Mouse (Mus musculus): ENCODE measurements around the gene Grb14. TPM values are rescaled to one million over a fixed set of nuclear protein-coding genes. Genes with fewer than 3 reads are reported as not detected.
A peak's percentile ranks its signal among the peaks of the same experiment; 100 is the strongest.

Grb14 gene
- polyA plus RNA-seq, 1 experiment from 2014 or later: 15.7 TPM

DNA sequence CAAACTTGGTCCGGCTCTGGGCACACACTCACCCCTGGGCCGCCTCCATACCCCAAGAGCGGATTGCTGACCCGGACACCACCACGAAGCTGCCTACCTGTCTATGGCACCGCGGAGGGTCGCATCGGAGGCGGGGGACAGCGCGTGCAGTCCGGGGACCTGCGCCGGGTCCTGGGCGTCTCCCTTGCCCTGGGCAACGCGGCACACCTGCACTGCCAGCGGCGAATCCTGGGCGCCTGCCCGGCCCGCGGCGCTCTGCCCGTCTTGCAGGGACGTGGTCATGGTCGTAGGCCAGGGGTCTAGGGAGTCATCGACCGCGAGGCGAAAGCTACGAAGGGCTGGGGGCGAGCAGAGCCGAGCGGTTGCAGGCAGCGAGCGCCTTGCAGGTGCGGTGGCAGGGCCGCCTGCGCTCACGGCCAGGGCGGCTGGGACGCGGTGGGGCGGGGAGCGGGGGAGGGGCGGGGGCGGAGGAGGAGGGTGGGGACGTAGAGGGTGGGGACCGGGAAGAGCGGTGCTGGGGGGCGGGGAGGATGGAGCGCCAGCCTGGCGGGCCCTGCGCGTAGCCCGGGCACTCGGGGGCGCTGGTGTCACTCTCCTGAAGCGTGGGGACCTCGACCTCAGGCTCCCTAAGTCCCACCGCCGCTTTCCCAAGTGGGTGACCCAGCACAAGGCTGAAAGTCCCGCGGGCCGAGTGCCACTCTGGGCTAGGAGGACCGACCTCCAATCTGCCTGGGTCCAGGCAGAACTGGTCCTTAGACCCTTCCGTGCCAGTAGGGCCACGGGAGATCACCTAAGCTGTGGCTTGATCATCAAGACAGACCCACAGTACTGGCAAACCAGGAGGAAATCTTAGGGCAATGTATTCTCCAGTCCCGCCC lies 2.2 kb downstream of the Grb14 start:
- Histone ChIP-seq H3K9me3 (ENCODE audit: control insufficient read depth, low read depth, low read length) (no peaks in the 10 kb centered on the region), H3K4me1 (ENCODE audit: control insufficient read depth, insufficient read depth, low read length) (peaks cover 4% of the 10 kb centered on the region; the same call in 1 of the 2 replicates), H3K27me3 (ENCODE audit: control insufficient read depth, insufficient read depth, low read length) (no peaks in the 10 kb centered on the region), H3K36me3 (ENCODE audit: control insufficient read depth, insufficient read depth, low read length) (no peaks in the 10 kb centered on the region), H3K4me3 (ENCODE audit: low read depth, low read length) (peak overlapping the region; percentile 72), H3K4me2 (replicated peaks; ENCODE audit: low read depth, low read length) (peak overlapping the region; percentile 100), H3K27ac (ENCODE audit: low read length) (no peak overlapping the region), H3K9ac (replicated peaks; ENCODE audit: low read depth, low read length) (peak overlapping the region; percentile 38)
- ATAC-seq (ENCODE audit: insufficient number of reproducible peaks, insufficient read depth, low FRiP score, low read depth): peak; percentile 94
- under 1% methylated on average over 62 of the region's 71 CpGs for WGBS

- Histone ChIP-seq H3K4me1 (ENCODE audit: control insufficient read depth, insufficient read depth, low read length) (peaks cover 4% of the 10 kb centered on the region; the same call in 1 of the 2 replicates), H3K27me3 (ENCODE audit: control insufficient read depth, insufficient read depth, low read length) (no peaks in the 10 kb centered on the region), H3K9me3 (ENCODE audit: control insufficient read depth, low read depth, low read length) (no peaks in the 10 kb centered on the region), H3K9ac (replicated peaks; ENCODE audit: low read depth, low read length) (peak overlapping the region; percentile 38; the same call in 1 of the 2 replicates), H3K4me3 (ENCODE audit: low read depth, low read length) (peak overlapping the region; percentile 72), H3K27ac (ENCODE audit: low read length) (no peak overlapping the region), H3K36me3 (ENCODE audit: control insufficient read depth, insufficient read depth, low read length) (no peaks in the 10 kb centered on the region), H3K4me2 (replicated peaks; ENCODE audit: low read depth, low read length) (peak overlapping the region; percentile 100)
- ATAC-seq (ENCODE audit: insufficient number of reproducible peaks, insufficient read depth, low FRiP score, low read depth): peak; percentile 31; the same call in 1 of the 2 replicates
- WGBS: 10% methylated on average over 15 of the region's 15 CpGs
Measured at GRCm38 (mm10) chr2:65021691-65022362, 3.0 kb downstream of the Grb14 start.

DNA sequence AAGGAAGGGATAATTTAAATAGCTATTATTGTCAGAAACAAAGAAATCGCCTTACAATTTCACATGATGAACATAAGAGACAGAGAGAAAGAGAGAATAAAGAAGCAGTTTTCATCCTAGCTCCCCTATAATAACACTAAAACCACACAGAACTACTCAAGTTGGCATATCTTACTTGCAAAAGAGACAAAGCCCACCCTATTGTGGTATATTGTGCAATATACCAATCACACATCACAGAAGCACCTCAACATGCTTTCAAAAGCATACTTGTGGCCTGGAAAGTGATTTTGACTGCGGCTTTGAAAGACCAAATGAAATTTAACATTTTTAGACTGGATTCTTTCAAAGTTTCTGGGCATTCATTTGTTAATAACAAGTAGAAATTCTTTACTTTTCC lies 7.4 kb downstream of the Grb14 start:
- WGBS: 95% methylated on average over 2 of the region's 2 CpGs
- H3K9ac ChIP-seq (replicated peaks; ENCODE audit: low read depth, low read length): no peak overlapping the region
- no peak for ATAC-seq (ENCODE audit: insufficient number of reproducible peaks, insufficient read depth, low FRiP score, low read depth)
- H3K27me3 ChIP-seq (ENCODE audit: control insufficient read depth, insufficient read depth, low read length): no peaks in the 10 kb centered on the region
- H3K9me3 ChIP-seq (ENCODE audit: control insufficient read depth, low read depth, low read length): no peaks in the 10 kb centered on the region
- H3K36me3 ChIP-seq (ENCODE audit: control insufficient read depth, insufficient read depth, low read length): no peaks in the 10 kb centered on the region
- peaks cover 4% of the 10 kb centered on the region; the same call in 1 of the 2 replicates for H3K4me1 ChIP-seq (ENCODE audit: control insufficient read depth, insufficient read depth, low read length)
- no peak overlapping the region for H3K4me3 ChIP-seq (ENCODE audit: low read depth, low read length)
- no peak overlapping the region for H3K4me2 ChIP-seq (replicated peaks; ENCODE audit: low read depth, low read length)
- H3K27ac ChIP-seq (ENCODE audit: low read length): no peak overlapping the region

GRCm38 (mm10) chr2:65014552-65014951 lies 10.2 kb downstream of the Grb14 start:
- Histone ChIP-seq H3K27ac (ENCODE audit: low read length) (no peak overlapping the region), H3K4me3 (ENCODE audit: low read depth, low read length) (no peak overlapping the region), H3K4me1 (ENCODE audit: control insufficient read depth, insufficient read depth, low read length) (no peaks in the 10 kb centered on the region), H3K9me3 (ENCODE audit: control insufficient read depth, low read depth, low read length) (no peaks in the 10 kb centered on the region), H3K9ac (replicated peaks; ENCODE audit: low read depth, low read length) (no peak overlapping the region), H3K4me2 (replicated peaks; ENCODE audit: low read depth, low read length) (no peak overlapping the region), H3K36me3 (ENCODE audit: control insufficient read depth, insufficient read depth, low read length) (no peaks in the 10 kb centered on the region), H3K27me3 (ENCODE audit: control insufficient read depth, insufficient read depth, low read length) (no peaks in the 10 kb centered on the region)
- no peak for ATAC-seq (ENCODE audit: insufficient number of reproducible peaks, insufficient read depth, low FRiP score, low read depth)
- 82% methylated on average over 3 of the region's 3 CpGs for WGBS

- Histone ChIP-seq H3K36me3 (ENCODE audit: control insufficient read depth, insufficient read depth, low read length) (no peaks in the 10 kb centered on the region), H3K4me1 (ENCODE audit: control insufficient read depth, insufficient read depth, low read length) (no peaks in the 10 kb centered on the region), H3K27ac (ENCODE audit: low read length) (no peak overlapping the region), H3K4me3 (ENCODE audit: low read depth, low read length) (no peak overlapping the region), H3K4me2 (replicated peaks; ENCODE audit: low read depth, low read length) (no peak overlapping the region), H3K9ac (replicated peaks; ENCODE audit: low read depth, low read length) (no peak overlapping the region), H3K9me3 (ENCODE audit: control insufficient read depth, low read depth, low read length) (no peaks in the 10 kb centered on the region), H3K27me3 (ENCODE audit: control insufficient read depth, insufficient read depth, low read length) (no peaks in the 10 kb centered on the region)
- no peak for ATAC-seq (ENCODE audit: insufficient number of reproducible peaks, insufficient read depth, low FRiP score, low read depth)
- 72% methylated on average over 3 of the region's 3 CpGs for WGBS
Measured at GRCm38 (mm10) chr2:65010105-65010504, 14.7 kb downstream of the Grb14 start.

- Histone ChIP-seq H3K9ac (replicated peaks; ENCODE audit: low read depth, low read length) (no peak overlapping the region), H3K4me2 (replicated peaks; ENCODE audit: low read depth, low read length) (no peak overlapping the region), H3K4me3 (ENCODE audit: low read depth, low read length) (no peak overlapping the region), H3K4me1 (ENCODE audit: control insufficient read depth, insufficient read depth, low read length) (no peaks in the 10 kb centered on the region), H3K27me3 (ENCODE audit: control insufficient read depth, insufficient read depth, low read length) (no peaks in the 10 kb centered on the region), H3K27ac (ENCODE audit: low read length) (no peak overlapping the region), H3K36me3 (ENCODE audit: control insufficient read depth, insufficient read depth, low read length) (no peaks in the 10 kb centered on the region), H3K9me3 (ENCODE audit: control insufficient read depth, low read depth, low read length) (no peaks in the 10 kb centered on the region)
- WGBS: 61% methylated on average over 2 of the region's 2 CpGs
- ATAC-seq (ENCODE audit: insufficient number of reproducible peaks, insufficient read depth, low FRiP score, low read depth): peak; percentile 23; the same call in 1 of the 2 replicates
Measured at GRCm38 (mm10) chr2:65007396-65007795, 17.4 kb downstream of the Grb14 start.

DNA sequence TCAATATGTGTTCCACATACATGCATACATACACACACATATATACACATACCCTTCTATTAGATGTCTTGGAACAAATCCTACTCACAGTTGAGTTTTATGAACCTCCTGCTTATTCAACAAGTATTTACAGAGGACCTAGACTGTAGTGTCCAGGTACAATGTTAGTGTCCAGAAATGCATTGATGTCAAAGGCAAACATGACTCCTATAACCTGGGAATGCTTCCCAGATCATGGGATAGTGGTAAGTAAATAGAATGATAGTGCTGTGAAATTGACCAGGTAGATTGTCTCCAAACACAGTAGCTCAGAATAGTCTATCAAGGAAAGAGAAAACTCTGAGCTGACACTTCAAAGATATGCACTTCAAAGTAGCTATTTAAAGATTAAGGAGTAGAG lies 19.7 kb downstream of the Grb14 start:
- Histone ChIP-seq H3K4me1 (ENCODE audit: control insufficient read depth, insufficient read depth, low read length) (no peaks in the 10 kb centered on the region), H3K27me3 (ENCODE audit: control insufficient read depth, insufficient read depth, low read length) (no peaks in the 10 kb centered on the region), H3K27ac (ENCODE audit: low read length) (no peak overlapping the region), H3K36me3 (ENCODE audit: control insufficient read depth, insufficient read depth, low read length) (no peaks in the 10 kb centered on the region), H3K4me3 (ENCODE audit: low read depth, low read length) (no peak overlapping the region), H3K9me3 (ENCODE audit: control insufficient read depth, low read depth, low read length) (no peaks in the 10 kb centered on the region), H3K9ac (replicated peaks; ENCODE audit: low read depth, low read length) (no peak overlapping the region), H3K4me2 (replicated peaks; ENCODE audit: low read depth, low read length) (no peak overlapping the region)
- no peak for ATAC-seq (ENCODE audit: insufficient number of reproducible peaks, insufficient read depth, low FRiP score, low read depth)

DNA sequence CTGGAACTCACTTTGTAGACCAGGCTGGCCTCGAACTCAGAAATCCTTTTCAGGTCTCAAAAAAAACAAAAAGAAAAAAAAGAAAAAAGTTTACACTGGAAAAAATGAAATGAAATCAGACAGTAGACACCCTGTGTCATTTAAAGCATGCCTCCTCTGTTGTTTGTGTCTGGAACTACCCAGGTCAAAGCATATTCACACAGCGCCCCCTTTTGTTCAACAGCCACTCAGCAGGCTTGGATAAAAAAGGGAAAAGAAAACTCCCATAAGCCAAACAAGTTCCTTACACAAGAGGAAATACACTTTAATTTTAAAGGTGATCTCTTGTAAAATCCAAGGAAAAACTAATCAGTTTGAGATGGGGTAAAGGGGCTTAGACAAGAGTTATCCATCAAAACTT lies 21.4 kb downstream of the Grb14 start:
- Histone ChIP-seq H3K27me3 (ENCODE audit: control insufficient read depth, insufficient read depth, low read length) (no peaks in the 10 kb centered on the region), H3K4me3 (ENCODE audit: low read depth, low read length) (no peak overlapping the region), H3K4me2 (replicated peaks; ENCODE audit: low read depth, low read length) (no peak overlapping the region), H3K27ac (ENCODE audit: low read length) (no peak overlapping the region), H3K36me3 (ENCODE audit: control insufficient read depth, insufficient read depth, low read length) (no peaks in the 10 kb centered on the region), H3K9me3 (ENCODE audit: control insufficient read depth, low read depth, low read length) (no peaks in the 10 kb centered on the region), H3K9ac (replicated peaks; ENCODE audit: low read depth, low read length) (no peak overlapping the region), H3K4me1 (ENCODE audit: control insufficient read depth, insufficient read depth, low read length) (no peaks in the 10 kb centered on the region)
- ATAC-seq (ENCODE audit: insufficient number of reproducible peaks, insufficient read depth, low FRiP score, low read depth): no peak
- 54% methylated on average over 2 of the region's 2 CpGs for WGBS
